Mouse (Mus musculus): ENCODE measurements around the gene Oxld1.

DNA sequence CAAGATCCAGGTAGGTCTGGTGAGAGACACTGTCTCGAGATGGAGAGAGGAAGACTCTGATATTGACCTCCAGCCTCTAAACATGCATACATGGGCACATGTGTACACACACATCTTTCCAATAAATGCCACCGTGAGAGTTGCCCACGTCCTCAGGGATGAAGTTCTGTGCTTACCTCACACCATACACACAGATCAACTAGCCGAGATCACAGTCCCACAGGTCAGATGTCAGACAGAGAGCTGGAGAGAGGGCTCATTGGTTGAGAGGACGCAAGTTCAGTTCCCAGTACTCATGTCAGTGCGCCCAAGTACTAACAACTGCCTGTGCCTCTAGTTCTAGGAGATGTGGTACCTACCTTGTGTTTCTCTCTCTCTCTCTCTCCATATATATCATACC lies 43.1 kb upstream of the Oxld1 start:
- TF ChIP-seq CTCF (IDR thresholded peaks at IDR 0.05; ENCODE audit: low read depth) = no peak
- TF ChIP-seq EP300 (IDR thresholded peaks at IDR 0.05; ENCODE audit: low read depth) = no peak
